Mouse (Mus musculus): ENCODE results near the gene Tead3. TPM values are rescaled to one million over a fixed set of nuclear protein-coding genes. Genes with fewer than 3 reads are reported as not detected.
"Not testable (repeated sequence)": the region's sequence is repeated elsewhere in the genome, so short reads cannot be mapped to it uniquely, and the experiment has no call there.

The Tead3 gene
- total and polyA plus RNA-seq, 3 experiments = 0.22 to 0.90 (median 0.41) TPM

DNA sequence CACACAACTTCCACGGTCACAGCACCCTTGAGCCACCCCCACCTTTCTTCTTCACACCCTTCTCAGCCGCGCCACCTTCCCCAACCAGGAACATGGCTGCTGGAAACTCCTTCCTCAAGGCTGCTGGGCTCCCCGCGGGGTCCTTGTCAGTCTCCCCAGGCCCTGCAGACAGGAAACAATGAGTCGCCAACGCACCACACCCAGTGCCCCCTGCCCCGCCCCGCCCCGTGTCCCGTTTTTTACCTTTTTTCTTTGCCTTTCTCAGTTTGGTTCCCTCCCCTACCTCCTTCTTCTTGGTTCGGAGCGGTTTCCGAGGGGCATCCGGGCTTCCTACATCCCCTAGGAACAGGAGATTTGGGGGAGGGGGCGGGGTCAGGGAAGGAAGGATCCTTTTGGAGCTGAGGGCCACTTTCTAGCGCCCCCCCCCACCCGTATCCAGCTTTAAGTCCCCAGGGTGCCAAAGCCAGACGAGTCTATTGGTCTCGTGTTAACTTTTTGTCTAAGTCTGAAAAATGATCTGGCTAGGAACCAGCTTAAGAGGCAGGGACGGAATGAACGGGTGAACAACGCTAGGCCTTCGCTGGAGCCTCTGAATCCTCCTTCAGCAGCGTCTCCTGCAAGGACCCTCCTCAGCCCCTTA is 12.2 kb upstream of the Tead3 start:
- Histone ChIP-seq H3K27me3 (ENCODE audit: insufficient read depth, low read length) (peaks cover 78% of the 10 kb centered on the region), H3K4me1 (ENCODE audit: insufficient read depth, low read depth, low read length) (peaks cover 18% of the 10 kb centered on the region), H3K36me3 (replicated peaks) (no peaks in the 10 kb centered on the region), H3K9me3 (replicated peaks) (no peaks in the 10 kb centered on the region), H3K4me3 (ENCODE audit: low read depth, low read length) (peak overlapping the region; percentile 2; the same call in 1 of the 2 replicates)
- no peak for TF ChIP-seq POLR2AphosphoS5 (IDR thresholded peaks at IDR 0.05; ENCODE audit: insufficient replicate concordance, low read depth, low read length)
- no peak for TF ChIP-seq GATA1 (IDR thresholded peaks at IDR 0.05; ENCODE audit: borderline replicate concordance, low read length)
- no peak for ATAC-seq (ENCODE audit: extremely low read depth, insufficient number of reproducible peaks, low FRiP score, poor library complexity, severe bottlenecking)
- DNase-seq (ENCODE audit: low spot score) = no peak

DNA sequence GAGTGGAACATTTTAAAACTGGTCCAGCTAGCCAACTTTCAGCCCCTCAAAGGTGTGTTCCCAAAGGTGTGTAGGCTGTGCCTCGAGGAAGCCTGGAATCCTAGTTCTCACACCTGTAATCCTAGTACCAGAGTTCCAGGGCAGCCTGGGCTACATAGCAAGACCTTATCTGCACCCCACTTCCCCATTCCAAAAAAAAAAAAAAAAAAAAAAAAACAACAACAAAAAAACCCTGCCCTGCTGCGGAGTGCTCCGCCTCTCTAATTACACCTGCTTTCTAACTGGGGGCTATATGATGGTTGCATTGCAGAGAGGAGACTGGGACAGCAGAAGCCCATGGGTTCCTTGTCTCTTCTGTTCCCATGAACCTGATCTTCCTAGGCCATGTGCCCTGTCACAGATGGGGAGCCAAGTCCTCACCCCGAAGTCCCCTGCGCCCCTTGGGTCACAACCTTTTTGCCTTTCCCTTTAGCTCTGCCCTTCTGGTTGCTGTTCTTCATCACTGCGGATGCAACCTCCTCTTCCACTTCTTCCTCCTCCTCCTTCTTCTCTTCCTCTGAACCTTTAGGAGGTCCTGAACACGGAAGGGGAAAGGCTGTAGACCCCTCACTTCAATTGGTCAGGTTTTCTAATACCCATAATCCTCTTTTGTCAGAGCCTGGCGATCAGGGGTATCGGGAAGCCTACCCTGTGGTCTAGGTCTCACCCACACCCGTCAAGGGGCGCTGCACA is 11.5 kb upstream of the Tead3 start:
- no peak for ATAC-seq (ENCODE audit: extremely low read depth, insufficient number of reproducible peaks, low FRiP score, poor library complexity, severe bottlenecking)

DNA sequence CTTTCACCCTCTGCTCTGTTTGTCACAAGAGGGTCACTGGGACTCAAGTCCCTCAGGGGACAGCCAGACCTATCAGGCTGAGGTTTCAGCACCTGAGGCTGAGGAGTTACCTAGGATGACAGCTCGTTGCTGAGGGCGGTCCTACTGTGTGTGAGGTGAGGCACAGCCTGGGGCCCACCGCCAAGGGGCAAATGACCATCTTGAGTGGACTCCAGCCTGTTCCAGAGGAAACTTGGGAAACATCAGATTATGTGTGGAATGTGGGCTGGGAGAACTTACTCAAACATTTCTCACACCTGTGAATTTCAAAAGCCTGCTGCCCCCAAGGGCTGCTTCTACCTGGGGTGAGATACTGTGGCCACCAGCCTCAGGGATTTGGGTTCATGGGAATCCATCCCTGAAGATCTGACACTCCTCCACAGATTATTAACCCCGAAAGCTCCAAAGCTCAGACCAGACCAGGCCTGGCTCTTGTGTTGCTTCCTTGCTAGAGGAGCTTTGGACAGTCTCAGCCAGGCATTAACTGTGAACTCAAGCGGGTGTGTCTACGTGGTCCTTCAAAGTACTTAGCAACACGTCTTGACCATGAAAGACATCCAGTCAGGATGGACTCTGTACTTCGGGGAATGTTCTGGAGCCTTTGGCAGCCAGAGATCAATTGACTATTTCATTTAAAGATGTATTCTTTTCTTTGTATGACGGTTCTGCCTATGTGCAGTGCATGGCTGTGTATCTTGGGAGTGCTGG is 10.1 kb upstream of the Tead3 start:
- TF ChIP-seq POLR2AphosphoS5 (IDR thresholded peaks at IDR 0.05; ENCODE audit: insufficient replicate concordance, low read depth, low read length) (no peak), TAL1 (conservative IDR thresholded peaks at IDR 0.05; ENCODE audit: low read depth, low read length) (no peak), GATA1 (IDR thresholded peaks at IDR 0.05; ENCODE audit: borderline replicate concordance, low read length) (no peak), GATA2 (IDR thresholded peaks at IDR 0.05; ENCODE audit: borderline replicate concordance, low read depth, low read length) (no peak), CTCF (IDR thresholded peaks at IDR 0.05; ENCODE audit: low read depth, low read length) (no peak)
- H3K4me3 ChIP-seq (ENCODE audit: low read depth, low read length) = no peak overlapping the region
- H3K9me3 ChIP-seq (replicated peaks) = no peaks in the 10 kb centered on the region
- no peaks in the 10 kb centered on the region for H3K36me3 ChIP-seq (replicated peaks)
- DNase-seq (ENCODE audit: low spot score) (no peak), ATAC-seq (ENCODE audit: extremely low read depth, insufficient number of reproducible peaks, low FRiP score, poor library complexity, severe bottlenecking) (no peak)
- H3K27me3 ChIP-seq (ENCODE audit: insufficient read depth, low read length) = peaks cover 82% of the 10 kb centered on the region
- peaks cover 18% of the 10 kb centered on the region for H3K4me1 ChIP-seq (ENCODE audit: insufficient read depth, low read depth, low read length)

More for the DNA sequence above, 11.5 kb upstream of the Tead3 start:
- DNase-seq (ENCODE audit: low spot score) = no peak
- Histone ChIP-seq H3K4me1 (ENCODE audit: insufficient read depth, low read depth, low read length) (peaks cover 18% of the 10 kb centered on the region), H3K36me3 (replicated peaks) (no peaks in the 10 kb centered on the region), H3K4me3 (ENCODE audit: low read depth, low read length) (peak overlapping the region; percentile 2; the same call in 1 of the 2 replicates), H3K9me3 (replicated peaks) (no peaks in the 10 kb centered on the region), H3K27me3 (ENCODE audit: insufficient read depth, low read length) (peaks cover 80% of the 10 kb centered on the region)
- no peak for TF ChIP-seq CTCF (IDR thresholded peaks at IDR 0.05; ENCODE audit: low read depth, low read length)
- TF ChIP-seq GATA2 (IDR thresholded peaks at IDR 0.05; ENCODE audit: borderline replicate concordance, low read depth, low read length) = no peak
- TF ChIP-seq POLR2AphosphoS5 (IDR thresholded peaks at IDR 0.05; ENCODE audit: insufficient replicate concordance, low read depth, low read length) = no peak
- no peak for TF ChIP-seq GATA1 (IDR thresholded peaks at IDR 0.05; ENCODE audit: borderline replicate concordance, low read length)
- no peak for TF ChIP-seq TAL1 (conservative IDR thresholded peaks at IDR 0.05; ENCODE audit: low read depth, low read length)

DNA sequence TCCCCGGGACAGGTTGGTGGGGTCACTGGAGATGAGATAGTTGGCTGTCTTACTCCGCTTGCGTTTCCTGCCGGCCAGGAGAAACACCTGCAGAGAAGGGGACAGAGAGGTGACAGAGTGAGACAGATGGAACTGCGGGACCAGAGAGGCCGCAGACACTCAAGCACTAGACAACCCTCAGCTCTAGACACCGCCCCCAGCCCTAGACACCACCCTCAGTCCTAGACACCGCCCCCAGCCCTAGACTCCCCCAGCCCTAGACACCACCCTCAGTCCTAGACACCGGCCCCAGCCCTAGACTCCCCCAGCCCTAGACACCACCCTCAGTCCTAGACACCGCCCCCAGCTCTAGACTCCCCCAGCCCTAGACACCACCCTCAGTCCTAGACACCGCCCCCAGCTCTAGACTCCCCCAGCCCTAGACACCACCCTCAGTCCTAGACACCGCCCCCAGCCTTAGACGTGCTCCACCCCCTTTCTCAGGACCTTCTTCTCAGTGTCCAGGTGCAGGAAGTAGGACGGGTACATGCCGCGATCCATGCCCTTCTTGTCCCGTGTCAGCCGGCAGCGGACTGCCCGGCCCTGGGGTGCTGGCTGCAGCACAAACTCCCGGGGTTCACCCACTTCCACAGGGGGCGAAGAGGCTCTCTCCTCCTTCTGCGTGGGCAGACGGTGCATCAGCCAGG is 8.1 kb upstream of the Tead3 start:
- not testable (repeated sequence) for H3K36me3 ChIP-seq (replicated peaks); H3K9me3 ChIP-seq (replicated peaks); DNase-seq (ENCODE audit: low spot score); H3K4me3 ChIP-seq (ENCODE audit: low read depth, low read length); ATAC-seq (ENCODE audit: extremely low read depth, insufficient number of reproducible peaks, low FRiP score, poor library complexity, severe bottlenecking)
- peaks cover 79% of the 10 kb centered on the region for H3K27me3 ChIP-seq (ENCODE audit: insufficient read depth, low read length)
- peaks cover 18% of the 10 kb centered on the region for H3K4me1 ChIP-seq (ENCODE audit: insufficient read depth, low read depth, low read length)

DNA sequence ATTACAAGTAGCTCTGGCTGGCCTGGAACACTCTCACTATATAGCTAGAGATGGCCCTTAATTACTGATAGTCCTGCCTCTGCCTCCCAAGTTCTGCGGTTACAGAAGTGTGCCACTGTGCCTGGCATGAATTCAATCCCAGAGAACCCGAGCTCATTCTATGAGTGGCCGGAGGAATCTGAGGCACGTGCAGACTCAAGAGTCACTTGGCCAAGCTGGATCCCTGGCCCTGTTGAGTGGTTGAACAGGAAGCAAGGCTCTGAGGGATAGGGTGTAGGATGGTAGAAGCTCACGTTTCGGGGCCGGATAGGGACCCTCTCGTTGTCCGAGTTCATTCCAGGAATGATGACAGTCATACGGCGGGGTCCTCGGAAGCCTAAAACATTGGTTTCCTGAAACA is 5.3 kb upstream of the Tead3 start:
- Histone ChIP-seq H3K36me3 (replicated peaks) (no peaks in the 10 kb centered on the region), H3K4me1 (ENCODE audit: insufficient read depth, low read depth, low read length) (peaks cover 25% of the 10 kb centered on the region), H3K4me3 (ENCODE audit: low read depth, low read length) (no peak overlapping the region), H3K27me3 (ENCODE audit: insufficient read depth, low read length) (peaks cover 77% of the 10 kb centered on the region), H3K9me3 (replicated peaks) (no peaks in the 10 kb centered on the region)
- ATAC-seq (ENCODE audit: extremely low read depth, insufficient number of reproducible peaks, low FRiP score, poor library complexity, severe bottlenecking) (no peak), DNase-seq (ENCODE audit: low spot score) (no peak)
- TF ChIP-seq CTCF (IDR thresholded peaks at IDR 0.05; ENCODE audit: low read depth, low read length) (no peak), GATA1 (IDR thresholded peaks at IDR 0.05; ENCODE audit: borderline replicate concordance, low read length) (no peak), POLR2AphosphoS5 (IDR thresholded peaks at IDR 0.05; ENCODE audit: insufficient replicate concordance, low read depth, low read length) (no peak), GATA2 (IDR thresholded peaks at IDR 0.05; ENCODE audit: borderline replicate concordance, low read depth, low read length) (no peak), TAL1 (conservative IDR thresholded peaks at IDR 0.05; ENCODE audit: low read depth, low read length) (no peak)

DNA sequence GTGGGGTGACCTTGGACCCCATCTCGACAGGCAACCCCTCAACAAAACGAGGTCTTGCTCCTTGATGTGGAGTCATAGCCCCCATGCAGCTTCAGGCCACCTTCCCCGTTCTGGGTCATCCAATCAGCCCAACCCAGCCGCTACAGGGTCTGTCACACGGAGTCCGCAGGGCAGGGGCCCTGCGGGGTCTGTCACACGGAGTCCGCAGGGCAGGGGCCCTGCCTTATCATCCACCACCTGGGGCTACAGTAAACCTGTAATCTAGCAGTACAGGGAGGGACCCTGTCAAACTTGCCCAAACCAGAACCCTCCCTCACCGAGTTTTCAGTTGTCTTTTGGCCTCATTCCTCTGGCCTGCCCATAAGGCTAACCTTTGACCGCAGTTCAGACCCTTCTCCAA is 1.4 kb upstream of the Tead3 start:
- TF ChIP-seq GATA2 (IDR thresholded peaks at IDR 0.05; ENCODE audit: borderline replicate concordance, low read depth, low read length) = no peak
- TF ChIP-seq TAL1 (conservative IDR thresholded peaks at IDR 0.05; ENCODE audit: low read depth, low read length) = 0 out of 2 replicates have a peak, but pooled peaks have one; percentile 19
- peaks cover 4% of the 10 kb centered on the region for H3K36me3 ChIP-seq (replicated peaks)
- DNase-seq (ENCODE audit: low spot score) (no peak), ATAC-seq (ENCODE audit: extremely low read depth, insufficient number of reproducible peaks, low FRiP score, poor library complexity, severe bottlenecking) (no peak)
- H3K27me3 ChIP-seq (ENCODE audit: insufficient read depth, low read length) = peaks cover 74% of the 10 kb centered on the region
- peak overlapping the region; percentile 70; the same call in 1 of the 2 replicates for H3K4me3 ChIP-seq (ENCODE audit: low read depth, low read length)
- H3K9me3 ChIP-seq (replicated peaks) = no peaks in the 10 kb centered on the region
- peaks cover 35% of the 10 kb centered on the region for H3K4me1 ChIP-seq (ENCODE audit: insufficient read depth, low read depth, low read length)
